Comparison of ENCODE assay signal across 8 mouse cellular contexts in the genomic region with DNA sequence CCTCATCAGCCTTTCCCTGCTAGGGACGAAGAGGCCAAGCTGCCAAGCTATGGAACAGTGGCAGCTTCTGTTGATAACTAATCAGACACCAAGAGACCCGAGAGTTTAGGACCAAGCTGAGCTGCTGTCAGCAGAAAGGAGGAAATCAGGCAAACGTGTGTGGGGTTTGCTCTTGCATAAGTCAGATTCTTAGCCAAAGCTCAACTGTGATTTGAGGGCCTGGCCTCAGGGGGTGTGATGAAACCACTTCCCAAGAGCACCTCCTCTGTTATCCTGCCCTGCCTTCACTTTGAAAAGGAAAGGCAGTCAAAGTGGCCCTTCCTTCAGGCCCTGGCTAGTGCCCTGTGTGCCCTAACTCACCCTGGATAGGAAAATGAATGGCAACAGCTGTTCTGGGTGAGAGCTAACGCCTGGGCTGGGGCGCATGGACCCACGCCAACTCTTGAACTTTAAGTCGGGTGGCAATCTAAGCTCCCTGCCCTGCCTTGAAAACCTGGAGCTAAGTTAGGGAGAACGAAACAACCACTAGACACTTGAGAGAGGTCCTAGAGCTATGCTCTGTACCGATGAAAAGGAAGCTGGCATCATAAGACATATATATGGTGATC. TPM values are rescaled to one million over a fixed set of nuclear protein-coding genes. Genes with fewer than 3 reads are reported as not detected.
DNase-seq lines count a peak whose midpoint lies in the region; TF ChIP-seq lines count a peak whose summit lies in the region.

TSS of gene Txndc5 (minus strand) at position 138 of the 608 bp plus-strand sequence.

- H3K36me3 ChIP-seq in liver, adult 2 months (ENCODE audit: control insufficient read depth, insufficient read depth, low read length): no peaks in the 10 kb centered on the region

- peak within 1 kb of the TSS; percentile 91 for H3K27ac ChIP-seq in liver, adult 2 months (replicated peaks; ENCODE audit: insufficient read depth, low read depth, low read length)
- H3K27ac ChIP-seq in cortical plate, adult 2 months (ENCODE audit: insufficient read depth, low read length): peak within 1 kb of the TSS; percentile 38; the same call in 1 of the 2 replicates

- H3K9ac ChIP-seq in liver, adult 2 months (ENCODE audit: low read depth, low read length): peak within 1 kb of the TSS; percentile 84

- peak within 1 kb of the TSS; percentile 67 for H3K4me3 ChIP-seq in liver, adult 2 months (ENCODE audit: insufficient read depth, low read depth, low read length)
- peak within 1 kb of the TSS; percentile 41 for H3K4me3 ChIP-seq in cortical plate, adult 2 months (ENCODE audit: insufficient read depth, low read length)

- H3K27me3 ChIP-seq in liver, adult 2 months (ENCODE audit: control insufficient read depth, insufficient read depth, low read length): no peaks in the 10 kb centered on the region

- H3K79me2 ChIP-seq in liver, adult 2 months (ENCODE audit: control insufficient read depth, insufficient read depth, low read length): peaks cover 5% of the 10 kb centered on the region; the same call in 1 of the 2 replicates

- TF ChIP-seq CTCF in liver, adult 2 months (IDR thresholded peaks at IDR 0.05; ENCODE audit: low read depth, low read length): no peak
- no peak for TF ChIP-seq CTCF in cortical plate, adult 2 months (IDR thresholded peaks at IDR 0.05; ENCODE audit: extremely low read depth, insufficient read depth, low read length)

- H3K4me1 ChIP-seq in liver, adult 2 months (ENCODE audit: control insufficient read depth, insufficient read depth, low read length): peaks cover 14% of the 10 kb centered on the region
- peaks cover 5% of the 10 kb centered on the region for H3K4me1 ChIP-seq in cortical plate, adult 2 months (ENCODE audit: control insufficient read depth, insufficient read depth, low read length)

- 36% methylated on average over 9 of the region's 9 CpGs for WGBS in liver, adult 2 months

- peak; percentile 72 for DNase-seq in liver, adult 2 months (ENCODE audit: extremely low read depth, low read depth, low spot score)
- no peak for DNase-seq in liver
- no peak for DNase-seq in heart, adult 18-20 months
- DNase-seq in layer of hippocampus, postnatal 10 days (ENCODE audit: low spot score in 2 of 2): no peak
- DNase-seq in lung, postnatal 25 days (ENCODE audit: low spot score): peak; percentile 56
- no peak for DNase-seq in spleen, adult 18-20 months
- no peak for DNase-seq in thymus, postnatal 25 days

- TF ChIP-seq POLR2A in liver, adult 2 months (IDR thresholded peaks at IDR 0.05; ENCODE audit: extremely low read depth, insufficient read depth, low read length): no peak
- no peak for TF ChIP-seq POLR2A in cortical plate, adult 2 months (IDR thresholded peaks at IDR 0.05; ENCODE audit: extremely low read depth, insufficient read depth, low read length)

RNA-seq across cellular contexts. Expression of gene Txndc5, which starts in this region (rescaled TPM):
- total RNA-seq in liver, adult 2 months (2014; rRNA removed): 126 and 160 TPM in 2 replicates
- 97.9 and 104 TPM in 2 replicates for polyA plus RNA-seq in liver, adult 2 months (2012; rRNA removed)
- polyA plus RNA-seq in cortical plate, adult 2 months (2012; rRNA removed): 35.8 and 38.9 TPM in 2 replicates
- total RNA-seq in heart, adult 18-20 months (2021): 10 to 100 TPM; 34.0 to 35.4 TPM
- total RNA-seq in layer of hippocampus, postnatal 10 days (2021): 10 to 100 TPM; 48.5 to 53.3 TPM

Comparison
In these comparisons a context has a peak if more than half of its experiments do, and no peak if none do; other contexts are left out.
1. DNase-seq: peak in liver, adult 2 months (single experiment) and lung, postnatal 25 days (single experiment); none in liver (single experiment), heart, adult 18-20 months (0 of 2), layer of hippocampus, postnatal 10 days (0 of 2), spleen, adult 18-20 months (0 of 2) and thymus, postnatal 25 days (single experiment).